Comparison of ENCODE assay signal across 8 mouse cellular contexts in genomic region chr3:84230988-84231387, GRCm38 (mm10). TPM values are rescaled to one million over a fixed set of nuclear protein-coding genes. Genes with fewer than 3 reads are reported as not detected.
DNase-seq lines count a peak whose midpoint lies in the region; ATAC-seq lines count a peak whose summit lies in the region.

No protein-coding gene starts in this region.

- no peaks in the 10 kb centered on the region for H3K27me3 ChIP-seq in liver, embryonic 11.5 days (replicated peaks; ENCODE audit: control insufficient read depth, insufficient read depth, low read length)
- H3K27me3 ChIP-seq in hindbrain, embryonic 11.5 days (ENCODE audit: control insufficient read depth, insufficient read depth, low read length) = no peaks in the 10 kb centered on the region

- no peaks in the 10 kb centered on the region for H3K9me3 ChIP-seq in liver, embryonic 11.5 days (ENCODE audit: control insufficient read depth, low read length)
- no peaks in the 10 kb centered on the region for H3K9me3 ChIP-seq in hindbrain, embryonic 11.5 days (ENCODE audit: control insufficient read depth, low read length)

- H3K9ac ChIP-seq in liver, embryonic 11.5 days (ENCODE audit: low read depth, low read length) = no peak overlapping the region
- H3K9ac ChIP-seq in hindbrain, embryonic 11.5 days (ENCODE audit: low read depth, low read length) = no peak overlapping the region

- no peak overlapping the region for H3K4me3 ChIP-seq in liver, embryonic 11.5 days (ENCODE audit: low read depth, low read length)
- H3K4me3 ChIP-seq in hindbrain, embryonic 11.5 days (ENCODE audit: low read depth, low read length) = no peak overlapping the region

- no peak for ATAC-seq in liver, embryonic 11.5 days (replicated peaks; ENCODE audit: low FRiP score)
- no peak for ATAC-seq in erythroblast, adult 5-6 weeks (replicated peaks; ENCODE audit: low FRiP score, poor library complexity, severe bottlenecking)
- no peak for ATAC-seq in hindbrain, embryonic 11.5 days (ENCODE audit: low FRiP score)

- H3K4me1 ChIP-seq in liver, embryonic 11.5 days (replicated peaks; ENCODE audit: control insufficient read depth, insufficient read depth, low read length) = peaks cover 8% of the 10 kb centered on the region
- H3K4me1 ChIP-seq in hindbrain, embryonic 11.5 days (replicated peaks; ENCODE audit: control insufficient read depth, insufficient read depth, low read length) = no peaks in the 10 kb centered on the region

- no peak overlapping the region for H3K4me2 ChIP-seq in liver, embryonic 11.5 days
- H3K4me2 ChIP-seq in hindbrain, embryonic 11.5 days (replicated peaks; ENCODE audit: low read depth, low read length) = no peak overlapping the region

- no peaks in the 10 kb centered on the region for H3K36me3 ChIP-seq in liver, embryonic 11.5 days (ENCODE audit: control insufficient read depth, insufficient read depth, low read length)
- no peaks in the 10 kb centered on the region for H3K36me3 ChIP-seq in hindbrain, embryonic 11.5 days (ENCODE audit: control insufficient read depth, insufficient read depth, low read length)

- H3K27ac ChIP-seq in liver, embryonic 11.5 days (ENCODE audit: low read depth, low read length) = no peak overlapping the region
- no peak overlapping the region for H3K27ac ChIP-seq in hindbrain, embryonic 11.5 days (ENCODE audit: low read depth, low read length)

- peak; percentile 12 for DNase-seq in liver
- no peak for DNase-seq in liver, embryonic 11.5 days (ENCODE audit: low spot score)
- peak; percentile 27 for DNase-seq in embryo, embryonic 10.5 days (ENCODE audit: low spot score)
- peak; percentile 92 to 96 for DNase-seq in kidney, postnatal 25 days
- peak; percentile 72 for DNase-seq in ovary, postnatal 36 days (ENCODE audit: low spot score)
- no peak for DNase-seq in layer of hippocampus, adult 18-20 months (ENCODE audit: low spot score in 2 of 2)
- no peak for DNase-seq in hindbrain, embryonic 11.5 days (ENCODE audit: low spot score)

- 29% methylated on average over 3 of the region's 3 CpGs for WGBS in liver, embryonic 11.5 days
- WGBS in hindbrain, embryonic 11.5 days = 8% methylated on average over 3 of the region's 3 CpGs

RNA-seq across cellular contexts. Expression of gene Gm6525, which starts 57.1 kb away (rescaled TPM):
- polyA plus RNA-seq in liver, embryonic 11.5 days (2014; fragmentation: Nextera tagmentation; extraction: Ambion mirVana) = 0.27 and 0.48 TPM in 2 replicates
- not detected for total RNA-seq in layer of hippocampus, adult 18-20 months (2021)
- total RNA-seq in erythroblast, adult 5-6 weeks (2015; ENCODE audit: low replicate concordance) = not detected in 2 replicates
- not detected in 2 replicates for total RNA-seq in erythroblast, adult 5-6 weeks (2017; ENCODE audit: low replicate concordance)
- 0.99 and 1.6 TPM in 2 replicates for polyA plus RNA-seq in hindbrain, embryonic 11.5 days (2014; fragmentation: Nextera tagmentation; extraction: Ambion mirVana)

Comparison
In these comparisons a context has a peak if more than half of its experiments do, and no peak if none do; other contexts are left out.
1. DNase-seq: peak in liver (single experiment), embryo, embryonic 10.5 days (single experiment), kidney, postnatal 25 days (2 of 2) and ovary, postnatal 36 days (single experiment); none in liver, embryonic 11.5 days (single experiment), layer of hippocampus, adult 18-20 months (0 of 2) and hindbrain, embryonic 11.5 days (single experiment).